Mouse (Mus musculus) heart, embryonic 12.5 days (tissue): ENCODE measurements around the gene Deup1. TPM values are rescaled to one million over a fixed set of nuclear protein-coding genes. Genes with fewer than 3 reads are reported as not detected.

Experiments used
- ATAC-seq: fragments of 200-750 bp; cut with Nextera tagmentation; 2 replicates; pipeline ENCODE4 v1.8.0; 2017; ENCODE audit warnings: moderate TSS enrichment, moderate library complexity; ENCODE audit not compliant: insufficient number of reproducible peaks, low FRiP score
- H3K27ac ChIP-seq: fragments of 300-500 bp; sonication (generic); 2 replicates; pipeline ENCODE4 v1.5.1; 2016; ENCODE audit warnings: mild to moderate bottlenecking, moderate library complexity; ENCODE audit not compliant: poor library complexity, severe bottlenecking
- H3K27me3 ChIP-seq: fragments of 300-500 bp; sonication (generic); replicated peaks from 2 replicates; pipeline ENCODE4 v1.6.1; 2016; ENCODE audit warnings: mild to moderate bottlenecking, moderate library complexity
- H3K36me3 ChIP-seq: fragments of 300-500 bp; sonication (generic); 2 replicates; pipeline ENCODE4 v1.6.1; 2016; ENCODE audit warnings: mild to moderate bottlenecking, moderate library complexity
- H3K4me1 ChIP-seq: fragments of 300-500 bp; sonication (generic); replicated peaks from 2 replicates; pipeline ENCODE4 v1.6.1; 2016; ENCODE audit warnings: mild to moderate bottlenecking
- H3K4me2 ChIP-seq: fragments of 300-500 bp; sonication (generic); 2 replicates; pipeline ENCODE4 v1.6.1; 2016; ENCODE audit warnings: mild to moderate bottlenecking, moderate library complexity
- H3K4me3 ChIP-seq: fragments of 300-500 bp; sonication (generic); 2 replicates; pipeline ENCODE4 v1.5.1; 2016; ENCODE audit warnings: mild to moderate bottlenecking
- H3K9ac ChIP-seq: fragments of 300-500 bp; sonication (generic); 2 replicates; pipeline ENCODE4 v1.6.1; 2016; ENCODE audit warnings: mild to moderate bottlenecking, moderate library complexity
- H3K9me3 ChIP-seq: fragments of 300-500 bp; sonication (generic); replicated peaks from 2 replicates; pipeline ENCODE4 v1.6.1; 2016; ENCODE audit warnings: mild to moderate bottlenecking, moderate library complexity
- WGBS: fragments of 180-500 bp; shearing (Covaris S2); methylation state at CpG from one replicate; pipeline ENCODE4 v1.1.7; 2016; 5-methylcytosine and 5-hydroxymethylcytosine counted together
- polyA plus RNA-seq: library from polyadenylated mRNA; unstranded; fragments of >200 nt; fragmentation: Nextera tagmentation; extraction: Ambion mirVana; gene quantifications from 2 replicates; pipeline ENCODE4 v1.2.1, GENCODE M21; 2016

Gene Deup1
- polyA plus RNA-seq, 1 experiment from 2014 or later: 0.09 TPM

DNA sequence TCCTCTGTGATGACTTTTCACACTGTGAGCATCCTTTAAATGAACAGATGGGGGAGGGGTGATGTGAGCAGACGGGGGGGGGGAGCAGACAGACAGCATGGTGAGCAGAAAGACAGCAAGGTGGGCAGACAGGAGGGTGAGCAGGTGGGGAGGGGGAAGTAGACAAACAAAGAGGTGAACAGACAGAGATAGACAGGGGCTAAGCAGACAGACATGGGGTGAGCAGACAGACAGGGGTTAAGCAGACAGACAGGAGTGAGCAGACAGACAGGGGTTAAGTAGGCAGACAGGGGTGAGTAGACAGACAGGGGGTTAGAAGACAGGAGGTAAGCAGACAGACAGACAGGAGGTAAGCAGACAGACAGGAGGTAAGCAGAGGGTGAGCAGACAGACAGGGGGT, 8.0 kb downstream of the Deup1 start:
- no peak overlapping the region for H3K4me3 ChIP-seq
- peaks cover 4% of the 10 kb centered on the region for H3K27me3 ChIP-seq
- H3K27ac ChIP-seq: no peak overlapping the region
- ATAC-seq: no peak
- H3K36me3 ChIP-seq: no peaks in the 10 kb centered on the region
- peaks cover 7% of the 10 kb centered on the region; the same call in 1 of the 2 replicates for H3K4me1 ChIP-seq
- no peak overlapping the region for H3K4me2 ChIP-seq
- 53% methylated on average over 1 of the region's 1 CpGs for whole genome bisulfite sequencing
- H3K9me3 ChIP-seq: no peaks in the 10 kb centered on the region
- no peak overlapping the region for H3K9ac ChIP-seq

DNA sequence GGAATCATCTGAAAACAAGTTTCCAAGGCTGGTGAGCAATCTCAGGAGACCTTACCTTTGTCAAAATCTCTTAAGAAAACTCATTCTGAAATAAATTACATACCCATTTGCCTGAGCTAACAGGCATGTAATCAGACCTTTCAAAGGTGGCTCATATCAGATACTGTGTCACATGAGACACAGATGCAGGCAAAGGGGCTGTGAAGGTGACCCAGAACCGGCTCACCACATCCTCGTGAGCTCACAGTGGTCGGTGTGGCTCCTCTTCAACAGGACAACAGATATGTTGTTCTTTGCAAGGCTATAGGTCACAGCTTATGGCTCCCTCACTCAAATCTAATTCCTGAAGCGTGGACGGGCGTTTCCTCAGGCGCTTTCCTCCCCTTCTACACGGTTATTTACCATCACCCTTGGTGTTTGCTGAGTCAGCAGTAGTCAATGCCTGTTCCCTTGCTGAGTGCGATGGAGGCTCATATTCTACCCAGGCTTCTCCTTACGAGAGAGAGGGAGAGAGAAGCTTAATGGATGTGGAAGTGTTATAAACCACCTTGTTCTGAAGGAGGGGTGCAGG, 8.6 kb downstream of the Deup1 start:
- H3K9ac ChIP-seq: no peak overlapping the region
- H3K27me3 ChIP-seq: no peaks in the 10 kb centered on the region; the same call in none of the 2 replicates
- H3K27ac ChIP-seq: no peak overlapping the region
- H3K9me3 ChIP-seq: no peaks in the 10 kb centered on the region
- H3K4me1 ChIP-seq: peaks cover 7% of the 10 kb centered on the region; the same call in 1 of the 2 replicates
- H3K4me2 ChIP-seq: no peak overlapping the region
- 63% methylated on average over 10 of the region's 10 CpGs for WGBS
- ATAC-seq: no peak
- H3K36me3 ChIP-seq: no peaks in the 10 kb centered on the region
- H3K4me3 ChIP-seq: no peak overlapping the region

DNA sequence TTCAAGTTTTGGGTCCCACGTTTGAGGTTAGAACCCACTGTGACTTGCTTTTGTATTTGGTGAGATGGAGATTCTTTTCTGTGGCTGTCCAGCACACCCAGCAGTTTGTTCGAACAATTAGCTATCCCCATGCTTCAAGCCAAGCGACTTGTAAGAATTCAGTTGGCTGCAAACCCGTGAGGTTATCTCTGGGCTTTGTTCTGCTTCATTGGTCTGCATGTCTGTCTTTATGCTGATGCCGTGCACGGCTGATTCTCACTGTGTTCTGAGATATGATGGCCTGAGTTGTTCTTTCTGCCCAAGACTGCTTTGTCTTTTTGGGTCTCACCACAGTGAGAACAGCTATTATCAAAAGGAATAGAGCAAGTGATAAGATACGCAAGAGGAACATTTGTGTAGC, 10.7 kb downstream of the Deup1 start:
- H3K27ac ChIP-seq: no peak overlapping the region
- H3K9ac ChIP-seq: no peak overlapping the region
- WGBS: 44% methylated on average over 7 of the region's 7 CpGs
- no peak overlapping the region for H3K4me3 ChIP-seq
- no peak for ATAC-seq
- no peak overlapping the region for H3K4me2 ChIP-seq
- peaks cover 7% of the 10 kb centered on the region; the same call in 1 of the 2 replicates for H3K4me1 ChIP-seq
- H3K27me3 ChIP-seq: no peaks in the 10 kb centered on the region; the same call in none of the 2 replicates
- H3K36me3 ChIP-seq: no peaks in the 10 kb centered on the region
- H3K9me3 ChIP-seq: no peaks in the 10 kb centered on the region

GRCm38 (mm10) chr9:15616471-15616870, 11.3 kb downstream of the Deup1 start:
- no peak for ATAC-seq
- H3K27me3 ChIP-seq: no peaks in the 10 kb centered on the region; the same call in none of the 2 replicates
- H3K4me3 ChIP-seq: no peak overlapping the region
- H3K36me3 ChIP-seq: no peaks in the 10 kb centered on the region
- H3K9me3 ChIP-seq: no peaks in the 10 kb centered on the region
- 57% methylated on average over 6 of the region's 6 CpGs for WGBS
- no peak overlapping the region for H3K27ac ChIP-seq
- no peak overlapping the region for H3K4me2 ChIP-seq
- H3K4me1 ChIP-seq: peaks cover 7% of the 10 kb centered on the region; the same call in 1 of the 2 replicates
- H3K9ac ChIP-seq: no peak overlapping the region

GRCm38 (mm10) chr9:15609280-15609930, 18.3 kb downstream of the Deup1 start:
- Histone ChIP-seq H3K4me3 (no peak overlapping the region), H3K27ac (no peak overlapping the region), H3K4me2 (no peak overlapping the region), H3K4me1 (no peaks in the 10 kb centered on the region), H3K27me3 (no peaks in the 10 kb centered on the region), H3K36me3 (no peaks in the 10 kb centered on the region), H3K9me3 (peaks cover 3% of the 10 kb centered on the region; the same call in 1 of the 2 replicates), H3K9ac (no peak overlapping the region)
- no peak for ATAC-seq
- WGBS: 88% methylated on average over 5 of the region's 5 CpGs

DNA sequence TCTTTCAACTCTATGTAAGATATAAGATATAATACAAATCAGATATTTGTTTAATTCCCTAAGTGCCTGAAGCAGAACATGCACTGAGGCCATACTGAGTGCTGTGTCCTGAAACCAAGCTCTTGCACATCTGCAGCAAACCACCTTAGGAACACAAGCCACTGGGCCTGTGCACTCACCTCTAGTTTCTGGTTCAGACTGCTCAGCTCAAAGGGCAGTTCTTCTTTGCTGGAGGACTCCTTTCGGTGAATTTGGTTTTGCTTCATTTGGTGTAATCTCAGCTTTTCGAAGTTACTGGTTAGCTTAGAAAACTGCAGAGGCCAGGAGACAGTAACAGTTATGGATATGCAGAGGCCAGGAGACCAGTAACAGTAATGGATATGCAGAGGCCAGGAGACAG, 20.1 kb downstream of the Deup1 start:
- Histone ChIP-seq H3K36me3 (no peaks in the 10 kb centered on the region), H3K27ac (no peak overlapping the region), H3K9ac (no peak overlapping the region), H3K4me3 (no peak overlapping the region), H3K27me3 (no peaks in the 10 kb centered on the region), H3K9me3 (peaks cover 3% of the 10 kb centered on the region; the same call in 1 of the 2 replicates), H3K4me2 (no peak overlapping the region), H3K4me1 (no peaks in the 10 kb centered on the region)
- ATAC-seq: no peak
- 80% methylated on average over 2 of the region's 2 CpGs for WGBS

GRCm38 (mm10) chr9:15603156-15603555, 24.6 kb downstream of the Deup1 start:
- Histone ChIP-seq H3K9me3 (no peaks in the 10 kb centered on the region), H3K9ac (no peak overlapping the region), H3K27ac (no peak overlapping the region), H3K4me3 (no peak overlapping the region), H3K27me3 (no peaks in the 10 kb centered on the region), H3K4me1 (no peaks in the 10 kb centered on the region), H3K36me3 (no peaks in the 10 kb centered on the region), H3K4me2 (no peak overlapping the region)
- ATAC-seq: no peak
- WGBS: 81% methylated on average over 8 of the region's 8 CpGs

DNA sequence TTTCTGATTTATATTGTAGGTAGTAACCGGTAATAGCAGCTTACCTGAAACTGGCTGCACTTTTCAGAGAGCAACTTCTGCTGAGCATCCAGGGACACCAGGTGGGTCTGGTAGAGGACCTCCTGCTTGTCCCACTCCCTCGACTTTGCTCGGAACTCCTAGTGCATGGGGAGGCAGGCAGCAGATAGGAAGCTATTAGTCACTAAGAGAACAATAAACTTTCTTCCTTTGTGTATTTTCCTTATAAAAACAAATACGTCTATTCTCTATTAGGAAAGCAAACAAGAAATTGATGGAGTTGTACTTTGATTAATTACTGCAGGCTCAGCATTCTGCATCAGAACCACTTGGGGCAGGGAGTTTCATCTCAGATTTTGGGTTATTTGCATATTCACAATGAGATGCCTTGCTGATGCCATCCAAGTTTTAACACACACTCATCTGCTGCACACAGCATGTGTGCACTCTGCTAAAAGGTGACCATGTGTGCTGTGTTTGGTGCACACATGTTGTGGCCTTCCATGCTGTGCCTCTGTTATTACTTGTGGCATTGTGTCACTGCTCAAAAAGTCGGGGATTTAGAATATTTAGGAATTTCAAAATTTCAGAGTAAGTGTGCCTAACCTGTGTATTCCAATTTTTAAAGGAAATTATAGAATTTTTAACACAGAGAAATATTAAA, 26.7 kb downstream of the Deup1 start:
- H3K27ac ChIP-seq: no peak overlapping the region
- no peak for ATAC-seq
- no peaks in the 10 kb centered on the region for H3K27me3 ChIP-seq
- H3K4me2 ChIP-seq: no peak overlapping the region
- no peaks in the 10 kb centered on the region for H3K36me3 ChIP-seq
- no peaks in the 10 kb centered on the region for H3K4me1 ChIP-seq
- WGBS: 59% methylated on average over 5 of the region's 5 CpGs
- no peaks in the 10 kb centered on the region for H3K9me3 ChIP-seq
- H3K9ac ChIP-seq: no peak overlapping the region
- no peak overlapping the region for H3K4me3 ChIP-seq

DNA sequence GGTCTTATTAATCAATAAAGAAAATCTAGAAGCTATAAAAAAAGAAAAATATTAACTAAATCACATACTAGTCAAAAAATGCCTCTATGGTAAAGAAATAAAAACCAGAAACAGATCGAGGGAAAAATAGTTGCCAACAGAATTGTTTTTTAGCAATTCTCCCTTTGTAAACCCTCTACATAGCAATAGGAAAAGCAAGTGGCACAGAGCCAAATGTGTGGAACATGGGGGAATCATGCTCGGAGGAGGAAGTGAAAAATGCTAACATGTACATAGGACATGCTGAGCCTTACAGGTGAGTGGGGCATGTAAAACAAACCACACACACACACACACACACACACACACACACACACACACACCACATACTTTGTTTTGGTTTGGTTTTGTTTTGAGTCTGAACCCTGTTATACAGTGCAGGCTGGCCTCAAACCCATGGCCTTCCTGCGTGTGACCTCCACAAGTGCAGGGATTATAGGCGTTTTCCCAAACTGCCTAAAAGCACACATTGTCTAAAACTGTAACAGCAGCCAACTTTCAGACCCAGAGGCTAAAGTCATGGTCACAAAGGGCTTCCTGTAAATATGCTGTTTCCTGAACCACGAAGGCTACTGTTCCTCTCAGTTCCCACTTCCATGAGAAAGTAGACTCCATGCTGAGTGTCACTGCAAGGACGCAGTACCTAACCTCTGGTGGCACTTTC, 27.4 kb downstream of the Deup1 start:
- Histone ChIP-seq H3K9me3 (no peaks in the 10 kb centered on the region), H3K27ac (no peak overlapping the region), H3K4me1 (no peaks in the 10 kb centered on the region), H3K4me2 (no peak overlapping the region), H3K36me3 (no peaks in the 10 kb centered on the region), H3K27me3 (no peaks in the 10 kb centered on the region), H3K9ac (no peak overlapping the region), H3K4me3 (no peak overlapping the region)
- 58% methylated on average over 6 of the region's 6 CpGs for WGBS
- ATAC-seq: no peak

GRCm38 (mm10) chr9:15596598-15596997, 31.1 kb downstream of the Deup1 start:
- WGBS: 60% methylated on average over 4 of the region's 4 CpGs
- Histone ChIP-seq H3K27ac (no peak overlapping the region), H3K36me3 (no peaks in the 10 kb centered on the region), H3K27me3 (no peaks in the 10 kb centered on the region), H3K4me1 (no peaks in the 10 kb centered on the region), H3K9ac (no peak overlapping the region), H3K4me3 (no peak overlapping the region), H3K9me3 (0 out of 2 replicates have a peak, but pooled peaks cover 5% of the 10 kb centered on the region), H3K4me2 (no peak overlapping the region)
- ATAC-seq: no peak

GRCm38 (mm10) chr9:15594148-15594547, 33.6 kb downstream of the Deup1 start:
- no peaks in the 10 kb centered on the region for H3K36me3 ChIP-seq
- H3K4me2 ChIP-seq: no peak overlapping the region
- H3K27ac ChIP-seq: no peak overlapping the region
- ATAC-seq: no peak
- no peak overlapping the region for H3K4me3 ChIP-seq
- no peak overlapping the region for H3K9ac ChIP-seq
- no peaks in the 10 kb centered on the region for H3K27me3 ChIP-seq
- H3K9me3 ChIP-seq: 0 out of 2 replicates have a peak, but pooled peaks cover 5% of the 10 kb centered on the region
- WGBS: 73% methylated on average over 4 of the region's 4 CpGs
- no peaks in the 10 kb centered on the region for H3K4me1 ChIP-seq
